Mouse (Mus musculus) heart, postnatal 0 days (tissue): ENCODE data around the gene Fam136a. TPM values are rescaled to one million over a fixed set of nuclear protein-coding genes. Genes with fewer than 3 reads are reported as not detected.

Source experiments
- ATAC-seq: fragments of 200-750 bp; cut with Nextera tagmentation; 2 replicates; pipeline ENCODE4 v1.8.0; 2017; ENCODE audit warnings: low read depth, moderate number of reproducible peaks, moderate library complexity; ENCODE audit not compliant: insufficient read depth
- DNase-seq: peaks from one replicate; pipeline ENCODE4 v3.0.0-alpha.2; 2016; ENCODE audit warnings: low spot score
- H3K27ac ChIP-seq: fragments of 300-500 bp; sonication (generic); 2 replicates; pipeline ENCODE4 v1.5.1; 2014; ENCODE audit warnings: low read depth, mild to moderate bottlenecking
- H3K27me3 ChIP-seq: fragments of 300-500 bp; sonication (generic); 2 replicates; pipeline ENCODE4 v1.6.1; 2014; ENCODE audit warnings: low read length, mixed read lengths; ENCODE audit not compliant: control insufficient read depth, insufficient read depth
- H3K36me3 ChIP-seq: fragments of 300-500 bp; sonication (generic); replicated peaks from 2 replicates; pipeline ENCODE4 v1.6.1; 2014; ENCODE audit warnings: low read length, mixed read lengths; ENCODE audit not compliant: control insufficient read depth, insufficient read depth
- H3K4me1 ChIP-seq: fragments of 300-500 bp; sonication (generic); 2 replicates; pipeline ENCODE4 v1.6.1; 2014; ENCODE audit warnings: antibody characterized with exemption; ENCODE audit not compliant: control insufficient read depth, insufficient read depth
- H3K4me2 ChIP-seq: fragments of 300-500 bp; sonication (generic); 2 replicates; pipeline ENCODE4 v1.6.1; 2014; ENCODE audit warnings: low read depth, mild to moderate bottlenecking, low read length, moderate library complexity
- H3K4me3 ChIP-seq: fragments of 300-500 bp; sonication (generic); 2 replicates; pipeline ENCODE4 v1.5.1; 2014; ENCODE audit warnings: low read depth, low read length
- H3K9ac ChIP-seq: fragments of 300-500 bp; sonication (generic); replicated peaks from 2 replicates; pipeline ENCODE4 v1.6.1; 2014; ENCODE audit warnings: low read depth, low read length, mixed read lengths
- H3K9me3 ChIP-seq: fragments of 300-500 bp; sonication (generic); replicated peaks from 2 replicates; pipeline ENCODE4 v1.6.1; 2016; ENCODE audit warnings: low read length; ENCODE audit not compliant: control insufficient read depth
- CTCF ChIP-seq: IDR thresholded peaks from 2 replicates; pipeline ENCODE4 v1.5.1; 2016; ENCODE audit warnings: antibody characterized with exemption, control low read depth, low read depth
- EP300 ChIP-seq: IDR thresholded peaks from 2 replicates; pipeline ENCODE4 v1.6.1; 2016; ENCODE audit warnings: antibody characterized with exemption, low read depth
- WGBS: fragments of 180-500 bp; shearing (Covaris S2); extraction: QIAGEN DNeasy Blood & Tissue Kit; methylation state at CpG from one replicate; pipeline ENCODE4 v1.1.7; 2014; 5-methylcytosine and 5-hydroxymethylcytosine counted together
- polyA plus RNA-seq: library from polyadenylated mRNA; unstranded; fragments of >200 nt; fragmentation: Nextera tagmentation; extraction: Ambion mirVana; gene quantifications from 2 replicates; pipeline ENCODE4 v1.2.1, GENCODE M21; 2015
- total RNA-seq: library from RNA; depleted of rRNA; stranded (reverse); fragments of >200 nt; gene quantifications from 2 replicates; pipeline ENCODE4 v1.2.3, GENCODE M21; 2014; ENCODE audit warnings: low replicate concordance

Fam136a gene
- total and polyA plus RNA-seq, 2 experiments from 2014 or later = 48.2 to 75.9 TPM

DNA sequence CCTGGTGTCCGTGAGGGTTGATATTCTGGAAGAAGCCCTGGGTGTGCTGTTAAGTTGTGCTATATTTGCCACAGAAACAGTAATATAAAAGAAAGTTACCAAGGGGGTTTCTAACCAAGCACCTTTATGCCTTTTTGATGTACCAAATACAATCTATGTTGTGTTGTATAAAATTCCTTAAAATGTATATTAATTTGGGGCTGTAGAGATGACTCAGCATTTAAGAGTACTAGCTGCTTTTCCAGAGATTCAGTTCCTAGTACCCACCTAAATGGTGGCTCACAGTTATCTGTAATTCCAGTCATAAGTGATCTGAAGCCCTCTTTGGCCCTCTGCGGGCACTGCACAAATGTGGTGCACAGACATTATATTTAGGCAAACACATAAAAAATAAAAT, 1.4 kb downstream of the Fam136a start:
- H3K27ac ChIP-seq = peak overlapping the region; percentile 85; the same call in 1 of the 2 replicates
- TF ChIP-seq CTCF (no peak), EP300 (no peak)
- H3K27me3 ChIP-seq = no peaks in the 10 kb centered on the region
- H3K36me3 ChIP-seq = peaks cover 6% of the 10 kb centered on the region
- DNase-seq (no peak), ATAC-seq (no peak)
- H3K9ac ChIP-seq = no peak overlapping the region
- 52% methylated on average over 2 of the region's 2 CpGs for WGBS
- no peaks in the 10 kb centered on the region for H3K9me3 ChIP-seq
- H3K4me3 ChIP-seq = no peak overlapping the region
- peak overlapping the region; percentile 92; the same call in 1 of the 2 replicates for H3K4me2 ChIP-seq
- H3K4me1 ChIP-seq = peaks cover 21% of the 10 kb centered on the region

DNA sequence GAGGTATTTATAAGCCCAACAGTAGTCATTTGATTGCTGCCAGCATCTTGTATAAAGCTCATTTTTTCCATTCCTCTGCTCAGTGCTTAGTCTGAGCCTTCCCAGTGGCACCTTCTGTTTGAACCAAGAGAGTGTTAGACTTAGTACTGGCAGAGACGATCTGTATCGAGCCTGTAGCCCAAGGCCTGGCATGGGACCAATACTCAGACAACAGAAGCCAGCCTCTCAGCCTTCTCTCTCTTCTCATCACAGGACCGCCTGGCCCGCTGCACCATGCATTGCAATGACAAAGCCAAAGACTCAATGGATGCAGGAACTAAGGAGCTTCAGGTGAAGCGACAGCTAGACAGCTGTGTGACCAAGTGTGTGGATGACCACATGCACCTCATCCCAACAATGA, 3.0 kb downstream of the Fam136a start:
- WGBS = 83% methylated on average over 5 of the region's 5 CpGs
- Histone ChIP-seq H3K4me2 (no peak overlapping the region), H3K27ac (no peak overlapping the region), H3K4me3 (no peak overlapping the region), H3K4me1 (peaks cover 27% of the 10 kb centered on the region), H3K27me3 (no peaks in the 10 kb centered on the region), H3K36me3 (peaks cover 6% of the 10 kb centered on the region), H3K9ac (no peak overlapping the region), H3K9me3 (no peaks in the 10 kb centered on the region)
- ATAC-seq (no peak), DNase-seq (no peak)
- TF ChIP-seq CTCF (no peak), EP300 (no peak)

DNA sequence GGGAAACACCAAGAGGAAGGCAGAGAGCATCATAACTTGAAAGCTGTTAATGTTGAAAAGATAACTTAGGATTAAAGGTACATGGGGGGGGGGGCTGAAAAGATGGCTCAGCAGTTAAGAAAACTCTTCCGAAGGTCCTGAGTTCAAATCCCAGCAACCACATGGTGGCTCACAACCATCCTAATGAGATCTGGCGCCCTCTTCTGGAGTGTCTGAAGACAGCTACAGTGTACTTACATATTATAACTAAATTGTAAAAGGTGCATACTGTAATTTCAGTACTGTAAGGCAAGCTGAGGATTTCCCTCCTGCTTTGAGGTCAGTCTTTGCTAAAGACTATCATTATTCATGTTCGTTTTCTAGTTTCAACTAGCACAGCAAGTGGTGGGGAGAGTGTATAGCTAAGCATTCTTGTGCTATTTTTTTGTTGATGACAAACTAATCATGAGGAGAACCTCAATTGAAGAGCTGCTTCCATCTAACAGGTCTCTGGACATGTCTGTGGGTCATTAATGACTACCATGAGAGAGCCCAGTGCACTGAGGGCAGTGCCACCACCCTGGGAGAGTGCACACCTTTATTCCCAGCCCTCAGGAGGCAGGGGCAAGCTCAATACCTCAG, 4.8 kb downstream of the Fam136a start:
- no peak for DNase-seq
- peaks cover 27% of the 10 kb centered on the region for H3K4me1 ChIP-seq
- TF ChIP-seq CTCF = 0 out of 2 replicates have a peak, but pooled peaks have one; percentile 5
- TF ChIP-seq EP300 = no peak
- H3K36me3 ChIP-seq = peaks cover 6% of the 10 kb centered on the region
- no peaks in the 10 kb centered on the region for H3K27me3 ChIP-seq
- peak overlapping the region; percentile 72 for H3K4me2 ChIP-seq
- no peak overlapping the region for H3K27ac ChIP-seq
- peak overlapping the region; percentile 65; the same call in 1 of the 2 replicates for H3K4me3 ChIP-seq
- 59% methylated on average over 3 of the region's 3 CpGs for whole genome bisulfite sequencing
- no peak for ATAC-seq
- no peak overlapping the region for H3K9ac ChIP-seq
- no peaks in the 10 kb centered on the region for H3K9me3 ChIP-seq

DNA sequence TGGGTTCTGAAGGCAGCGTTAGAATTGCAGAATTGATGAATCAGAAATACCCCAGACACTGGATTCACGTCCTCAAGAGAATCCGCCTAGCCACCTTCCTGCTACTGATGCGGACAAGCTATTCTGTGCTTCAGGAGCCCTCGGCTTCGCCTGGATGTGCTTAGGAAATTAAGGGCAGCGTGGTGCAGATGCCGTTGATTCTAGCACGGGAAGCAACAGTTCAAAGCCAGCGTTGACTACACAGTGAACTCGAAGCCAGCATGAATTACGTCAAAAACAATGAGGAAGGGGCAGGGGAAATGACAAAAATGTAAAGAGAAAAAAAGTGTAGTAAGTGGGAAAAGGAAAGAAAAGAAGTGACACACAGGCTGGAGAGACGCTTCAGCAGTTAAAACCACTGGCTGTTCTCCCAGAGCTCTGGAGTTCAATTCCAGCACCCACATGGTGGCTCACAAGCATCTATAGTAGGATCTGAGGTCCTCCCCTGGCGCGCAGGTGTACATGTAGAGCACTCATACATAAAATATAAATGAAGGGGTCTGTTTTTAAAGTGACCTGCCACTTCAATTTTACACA, 5.4 kb downstream of the Fam136a start, which contains the start of gene Snrpg:
TSS of gene Snrpg (plus strand) at position 541 of the 576 bp plus-strand sequence.
- WGBS = 15% methylated on average over 15 of the region's 15 CpGs
- ATAC-seq = peak; percentile 12
- no peak for DNase-seq

DNA sequence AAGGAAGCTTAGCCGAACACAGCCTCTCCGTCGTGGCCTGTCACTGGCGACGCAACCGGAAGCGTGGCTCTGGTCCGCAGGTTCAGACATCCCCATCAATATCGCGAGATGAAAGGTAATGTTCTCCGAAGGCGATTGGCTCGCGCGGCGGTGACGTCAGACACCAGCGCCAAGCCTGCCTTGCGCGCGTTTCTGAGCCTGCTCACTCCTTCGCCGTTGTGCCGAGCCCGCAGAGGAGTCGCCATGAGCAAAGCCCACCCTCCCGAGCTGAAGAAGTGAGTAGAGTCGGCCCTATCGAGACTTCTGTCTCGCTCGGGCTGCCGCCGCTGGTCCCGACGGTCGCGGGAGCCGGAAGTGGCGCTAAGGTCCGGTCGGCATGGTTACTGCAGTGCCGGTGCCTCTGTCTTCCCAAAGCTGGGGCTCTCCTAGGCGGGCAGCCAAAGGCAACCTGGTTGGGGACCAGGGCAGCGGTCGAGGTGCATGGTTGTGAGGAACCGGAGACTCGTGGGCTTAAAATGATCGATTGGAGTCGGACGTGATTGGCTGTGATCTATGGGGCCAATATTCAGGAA, 6.0 kb downstream of the Fam136a start:
- Histone ChIP-seq H3K9ac (peak overlapping the region; percentile 65), H3K27me3 (no peaks in the 10 kb centered on the region), H3K4me2 (peak overlapping the region; percentile 72), H3K4me1 (peaks cover 21% of the 10 kb centered on the region), H3K4me3 (peak overlapping the region; percentile 65), H3K36me3 (peaks cover 11% of the 10 kb centered on the region), H3K27ac (peak overlapping the region; percentile 71), H3K9me3 (no peaks in the 10 kb centered on the region)
- ATAC-seq (peak; percentile 97), DNase-seq (peak; percentile 98)
- TF ChIP-seq CTCF (no peak), EP300 (no peak)
- WGBS = under 1% methylated on average over 50 of the region's 50 CpGs

More for the DNA sequence above, 5.4 kb downstream of the Fam136a start, which contains the start of gene Snrpg:
- Histone ChIP-seq H3K36me3 (peaks cover 6% of the 10 kb centered on the region), H3K4me3 (peak within 1 kb of the TSS; percentile 65), H3K4me2 (peak within 1 kb of the TSS; percentile 72), H3K27ac (peak within 1 kb of the TSS; percentile 71), H3K9ac (peak within 1 kb of the TSS; percentile 65), H3K9me3 (no peaks in the 10 kb centered on the region), H3K27me3 (no peaks in the 10 kb centered on the region), H3K4me1 (peaks cover 27% of the 10 kb centered on the region)
- TF ChIP-seq EP300 = no peak
- TF ChIP-seq CTCF = no peak
